Mouse (Mus musculus): ENCODE measurements at regions not wholly inside any gene's neighbourhood (a gene's known extent, or its start where the extent isn't known, plus 50 kb on each side); places are given as distances from the start of the nearest gene placed in this dataset.

- TF ChIP-seq NANOG (IDR thresholded peaks at IDR 0.05; ENCODE audit: borderline replicate concordance, low read length) (no peak), CTCF (conservative IDR thresholded peaks at IDR 0.05; ENCODE audit: low read length) (no peak), POU5F1 (IDR thresholded peaks at IDR 0.05; ENCODE audit: borderline replicate concordance, low read length) (no peak)
Observed at GRCm38 (mm10) chr8:78090382-78091122, 122.5 kb upstream of the Ttc29 start.

All from E14TG2a.4 (cell line).